Mouse (Mus musculus) forebrain, embryonic 16.5 days (tissue): ENCODE data around the gene Kirrel3. TPM values are rescaled to one million over a fixed set of nuclear protein-coding genes. Genes with fewer than 3 reads are reported as not detected.

Experiments used
- ATAC-seq: fragments of 200-750 bp; cut with Nextera tagmentation; 2 replicates; pipeline ENCODE4 v1.8.0; 2017; ENCODE audit warnings: mild to moderate bottlenecking, moderate library complexity
- H3K27ac ChIP-seq: fragments of 300-500 bp; sonication (generic); 2 replicates; pipeline ENCODE4 v1.5.1; 2014; ENCODE audit warnings: low read length, control low read depth
- H3K27me3 ChIP-seq: fragments of 300-500 bp; sonication (generic); replicated peaks from 2 replicates; pipeline ENCODE4 v1.6.1; 2014; ENCODE audit warnings: low read length; ENCODE audit not compliant: control insufficient read depth, insufficient read depth
- H3K36me3 ChIP-seq: fragments of 300-500 bp; sonication (generic); 2 replicates; pipeline ENCODE4 v1.6.1; 2014; ENCODE audit not compliant: control insufficient read depth, insufficient read depth
- H3K4me1 ChIP-seq: fragments of 300-500 bp; sonication (generic); replicated peaks from 2 replicates; pipeline ENCODE4 v1.6.1; 2014; ENCODE audit warnings: low read length; ENCODE audit not compliant: control insufficient read depth, insufficient read depth
- H3K4me2 ChIP-seq: fragments of 300-500 bp; sonication (generic); 2 replicates; pipeline ENCODE4 v1.6.1; 2014; ENCODE audit warnings: mild to moderate bottlenecking, low read length, control low read depth
- H3K4me3 ChIP-seq: fragments of 300-500 bp; sonication (generic); replicated peaks from 2 replicates; pipeline ENCODE4 v1.5.1; 2014; ENCODE audit warnings: mild to moderate bottlenecking, low read length, control low read depth
- H3K9ac ChIP-seq: fragments of 300-500 bp; sonication (generic); replicated peaks from 2 replicates; pipeline ENCODE4 v1.6.1; 2014; ENCODE audit warnings: low read depth, low read length, control low read depth
- H3K9me3 ChIP-seq: fragments of 300-500 bp; sonication (generic); 2 replicates; pipeline ENCODE4 v1.6.1; 2016; ENCODE audit warnings: low read length; ENCODE audit not compliant: control insufficient read depth
- WGBS: fragments of 180-500 bp; shearing (Covaris S2); extraction: QIAGEN DNeasy Blood & Tissue Kit; methylation state at CpG from one replicate; pipeline ENCODE4 v1.1.7; 2014; 5-methylcytosine and 5-hydroxymethylcytosine counted together
- polyA plus RNA-seq: library from polyadenylated mRNA; unstranded; fragments of >200 nt; fragmentation: Nextera tagmentation; extraction: Ambion mirVana; gene quantifications from 2 replicates; pipeline ENCODE4 v1.2.1, GENCODE M21; 2015

Gene Kirrel3
- polyA plus RNA-seq, 1 experiment from 2014 or later = 62.7 TPM

DNA sequence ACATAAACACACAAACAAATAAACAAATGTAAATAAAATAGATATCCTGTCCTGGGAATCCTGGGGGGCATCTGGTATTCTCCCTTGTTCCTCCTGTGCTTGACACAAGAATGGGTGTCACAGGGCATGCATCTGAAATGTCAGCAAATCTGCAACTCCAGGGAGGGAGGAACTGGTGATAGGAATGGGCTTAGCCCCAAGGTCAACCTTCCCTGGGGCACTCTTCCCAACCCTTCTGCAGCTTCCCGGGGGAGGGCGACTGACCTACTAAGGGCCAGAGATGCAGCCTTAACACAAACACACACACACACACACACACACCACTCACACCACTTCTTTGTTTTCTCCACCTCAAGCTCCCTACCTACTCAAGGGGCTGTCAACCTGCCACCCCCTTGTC, 509.4 kb downstream of the Kirrel3 start:
- 62% methylated on average over 2 of the region's 2 CpGs for WGBS

DNA sequence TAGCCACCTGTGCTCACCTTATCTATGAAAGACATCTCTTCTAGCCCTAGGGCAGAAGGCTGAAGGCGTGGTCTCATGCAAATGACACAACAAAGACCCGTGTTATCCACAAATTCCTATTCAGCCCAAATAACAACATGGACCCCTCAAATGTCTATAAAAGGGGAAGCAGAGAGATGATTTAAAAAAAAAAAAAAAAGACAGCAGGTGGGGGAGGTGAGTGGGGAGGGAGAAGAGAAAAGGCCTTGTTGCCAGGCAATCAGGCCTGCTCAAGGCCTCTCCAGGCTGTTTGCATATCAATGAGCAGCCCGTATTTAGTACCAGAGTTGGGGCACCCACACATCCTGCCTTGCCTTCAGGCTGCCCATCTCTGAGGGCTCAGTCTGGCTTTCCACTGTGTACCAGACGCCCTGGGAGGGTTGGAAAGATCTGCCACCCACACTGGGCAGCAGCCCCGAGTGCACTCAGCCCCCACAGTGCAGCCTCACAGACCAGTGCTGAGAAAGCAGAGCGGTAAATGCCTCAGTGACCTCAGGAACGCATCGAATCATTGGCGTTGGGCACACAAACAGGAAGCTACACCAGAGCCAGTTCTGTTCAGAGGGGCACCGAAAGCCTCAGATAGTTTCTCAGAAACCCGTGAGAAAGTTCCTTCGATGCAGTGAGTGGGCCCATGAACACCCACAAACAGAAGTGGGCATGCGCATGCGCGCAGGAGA, 510.1 kb downstream of the Kirrel3 start:
- Histone ChIP-seq H3K4me1 (peaks cover 32% of the 10 kb centered on the region), H3K27me3 (no peaks in the 10 kb centered on the region), H3K4me2 (no peak overlapping the region), H3K4me3 (no peak overlapping the region), H3K36me3 (no peaks in the 10 kb centered on the region), H3K9me3 (no peaks in the 10 kb centered on the region), H3K9ac (0 out of 2 replicates have a peak overlapping the region, but pooled peaks have one; percentile 7), H3K27ac (no peak overlapping the region)
- ATAC-seq = peak; percentile 77
- WGBS = 37% methylated on average over 15 of the region's 15 CpGs

More for the DNA sequence above, 509.4 kb downstream of the Kirrel3 start:
- Histone ChIP-seq H3K9me3 (no peaks in the 10 kb centered on the region), H3K27me3 (no peaks in the 10 kb centered on the region), H3K4me3 (no peak overlapping the region), H3K4me2 (no peak overlapping the region), H3K27ac (no peak overlapping the region), H3K9ac (no peak overlapping the region), H3K4me1 (peaks cover 32% of the 10 kb centered on the region), H3K36me3 (no peaks in the 10 kb centered on the region)
- no peak for ATAC-seq

DNA sequence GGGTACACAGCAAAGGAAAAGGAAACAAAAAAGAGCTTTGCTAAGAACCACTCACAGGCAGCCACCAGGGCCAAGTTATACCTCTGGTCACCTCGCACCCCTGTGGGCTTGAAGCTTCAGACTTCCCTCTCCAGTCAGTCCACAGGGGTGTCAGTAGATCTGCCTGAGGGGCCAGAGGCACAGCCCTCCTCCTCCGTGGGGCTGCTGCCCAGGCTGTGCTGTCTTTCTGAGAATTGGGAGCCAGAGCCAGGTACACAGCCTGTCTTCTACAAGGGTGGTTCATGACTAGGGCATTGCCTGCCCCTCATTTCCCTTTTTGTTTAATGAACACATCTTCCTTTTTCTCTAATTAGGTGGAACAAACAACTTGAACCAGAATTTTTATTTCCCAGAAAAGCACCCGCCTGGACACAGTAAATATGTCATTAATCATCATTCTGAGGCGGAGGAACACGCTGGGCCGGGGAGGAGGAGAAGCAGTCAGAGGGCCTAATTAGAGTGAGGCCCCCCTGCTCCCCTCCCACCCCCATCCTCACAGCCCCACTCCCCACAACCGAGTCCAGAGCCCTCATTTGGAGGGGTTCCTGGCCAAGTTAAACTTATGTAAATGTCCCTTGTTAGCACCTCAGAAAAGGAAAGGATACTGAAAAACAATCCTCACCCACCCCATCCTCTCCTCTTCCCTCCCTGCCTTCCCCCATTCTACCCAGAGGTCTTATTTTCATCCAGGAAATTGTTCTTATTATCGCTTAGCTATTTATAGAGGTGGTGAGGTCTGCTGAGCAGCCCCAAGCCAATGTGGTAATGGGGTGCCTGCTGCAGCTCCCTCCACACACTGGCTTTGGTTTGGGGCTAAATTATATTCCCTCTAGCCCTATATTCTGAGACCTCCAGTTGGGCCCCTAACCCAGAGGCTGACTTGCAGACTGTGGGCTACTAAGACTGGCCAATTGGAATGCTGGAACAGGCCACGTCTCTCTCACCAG, 512.5 kb downstream of the Kirrel3 start:
- Histone ChIP-seq H3K4me2 (no peak overlapping the region), H3K9me3 (no peaks in the 10 kb centered on the region), H3K36me3 (no peaks in the 10 kb centered on the region), H3K4me3 (no peak overlapping the region), H3K4me1 (peaks cover 28% of the 10 kb centered on the region), H3K27me3 (no peaks in the 10 kb centered on the region), H3K27ac (no peak overlapping the region), H3K9ac (no peak overlapping the region)
- 22% methylated on average over 9 of the region's 9 CpGs for WGBS
- peak; percentile 27; the same call in 1 of the 2 replicates for ATAC-seq

DNA sequence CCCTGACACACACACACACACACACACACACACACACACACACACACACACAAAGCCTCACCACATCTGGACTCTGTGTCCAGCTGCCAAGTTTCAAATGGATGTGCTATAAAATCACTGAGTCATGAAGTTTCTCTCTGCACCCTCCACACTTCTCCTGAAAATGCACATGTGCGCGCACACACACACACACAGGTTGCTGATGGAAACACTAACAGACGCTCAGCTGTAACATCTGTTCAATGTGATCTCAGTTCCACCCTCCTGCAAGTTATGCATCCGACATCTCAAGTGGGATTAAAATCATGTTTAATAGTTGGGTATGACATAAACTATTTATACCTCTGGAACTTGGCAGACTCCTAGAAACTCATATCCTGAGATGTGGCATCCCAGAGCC, 518.4 kb downstream of the Kirrel3 start:
- H3K27ac ChIP-seq = no peak overlapping the region
- no peak overlapping the region for H3K4me3 ChIP-seq
- H3K9ac ChIP-seq = no peak overlapping the region
- no peaks in the 10 kb centered on the region for H3K4me1 ChIP-seq
- 89% methylated on average over 4 of the region's 4 CpGs for WGBS
- no peak for ATAC-seq
- H3K27me3 ChIP-seq = no peaks in the 10 kb centered on the region
- no peak overlapping the region for H3K4me2 ChIP-seq
- H3K9me3 ChIP-seq = no peaks in the 10 kb centered on the region
- no peaks in the 10 kb centered on the region for H3K36me3 ChIP-seq

DNA sequence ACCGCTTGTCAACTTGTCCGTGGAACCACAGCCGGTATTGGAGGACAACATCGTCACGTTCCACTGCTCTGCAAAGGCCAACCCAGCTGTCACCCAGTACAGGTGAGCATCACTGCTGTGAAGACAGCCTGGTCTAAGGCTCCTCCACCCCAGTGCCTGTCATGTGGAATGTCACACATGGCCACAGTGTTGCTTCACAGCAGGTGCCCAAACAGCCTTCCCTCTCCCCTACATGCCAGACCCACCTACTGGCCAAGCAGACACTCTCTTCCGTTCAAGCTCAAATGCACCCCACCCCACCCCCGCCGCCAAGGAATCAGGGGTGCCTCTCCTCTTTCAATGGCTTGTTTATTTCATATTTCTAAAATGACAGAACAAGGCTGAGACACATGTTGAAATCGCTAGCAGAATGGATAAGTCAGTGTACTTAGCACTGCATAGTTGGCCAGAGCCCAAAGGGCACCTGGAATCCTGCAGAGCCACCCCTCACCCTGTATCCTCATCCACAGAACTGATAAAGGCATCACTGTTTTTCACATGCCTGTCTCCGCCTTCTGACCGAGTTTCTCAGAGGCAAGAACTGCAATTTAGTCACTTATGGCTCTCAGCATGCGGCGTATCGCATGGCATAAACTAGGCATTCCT, 522.1 kb downstream of the Kirrel3 start:
- Histone ChIP-seq H3K4me1 (no peaks in the 10 kb centered on the region), H3K27ac (no peak overlapping the region), H3K4me3 (no peak overlapping the region), H3K9ac (no peak overlapping the region), H3K36me3 (no peaks in the 10 kb centered on the region), H3K9me3 (no peaks in the 10 kb centered on the region), H3K27me3 (no peaks in the 10 kb centered on the region), H3K4me2 (no peak overlapping the region)
- 88% methylated on average over 14 of the region's 14 CpGs for WGBS
- ATAC-seq = no peak

DNA sequence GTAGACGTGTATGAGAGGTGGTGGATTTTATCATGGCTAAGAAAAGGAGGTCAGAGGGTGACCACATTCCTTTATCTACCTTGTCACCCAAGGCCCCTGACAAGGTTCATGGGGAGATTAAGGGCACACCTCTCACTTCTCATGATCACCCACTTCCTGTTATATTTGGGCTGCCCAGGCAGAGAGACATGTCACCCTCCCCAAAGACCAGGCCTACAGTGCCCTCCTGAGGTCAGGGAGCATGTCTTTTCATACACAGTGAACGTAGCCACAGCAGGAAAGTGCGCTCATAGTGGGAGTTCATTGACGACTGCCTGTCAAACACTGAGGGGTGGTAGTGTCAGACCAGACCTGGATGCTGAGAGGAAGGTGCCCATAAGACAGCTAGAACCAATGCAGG, 531.1 kb downstream of the Kirrel3 start:
- peaks cover 30% of the 10 kb centered on the region for H3K4me1 ChIP-seq
- H3K4me3 ChIP-seq = no peak overlapping the region
- H3K36me3 ChIP-seq = no peaks in the 10 kb centered on the region
- H3K27me3 ChIP-seq = no peaks in the 10 kb centered on the region
- H3K9me3 ChIP-seq = no peaks in the 10 kb centered on the region
- peak; percentile 13; the same call in 1 of the 2 replicates for ATAC-seq
- WGBS = 47% methylated on average over 4 of the region's 4 CpGs
- H3K9ac ChIP-seq = no peak overlapping the region
- no peak overlapping the region for H3K4me2 ChIP-seq
- H3K27ac ChIP-seq = no peak overlapping the region; the same call in 1 of the 2 replicates

DNA sequence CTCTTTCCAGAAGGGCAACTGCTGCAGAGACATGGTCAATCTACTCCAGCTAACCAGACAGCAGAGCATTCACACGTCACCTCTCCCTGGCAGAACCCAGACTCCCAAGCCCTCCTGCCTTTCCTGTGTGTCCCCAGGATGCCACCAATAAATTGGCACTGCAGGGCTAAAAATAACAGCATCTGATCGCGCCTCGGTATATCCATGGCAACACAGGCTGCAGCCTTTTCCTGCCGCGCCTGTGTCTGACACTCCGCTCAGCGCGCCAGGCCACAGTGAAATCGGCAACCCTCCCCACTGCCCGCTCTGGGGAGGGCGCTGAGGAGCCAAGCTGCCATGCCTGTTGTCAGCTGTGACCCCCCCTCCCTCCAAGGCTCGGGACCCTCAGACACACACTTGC, 531.9 kb downstream of the Kirrel3 start:
- Histone ChIP-seq H3K4me3 (no peak overlapping the region), H3K9ac (0 out of 2 replicates have a peak overlapping the region, but pooled peaks have one; percentile 19), H3K27ac (peak overlapping the region; percentile 62), H3K27me3 (no peaks in the 10 kb centered on the region), H3K36me3 (no peaks in the 10 kb centered on the region), H3K4me1 (peaks cover 30% of the 10 kb centered on the region), H3K4me2 (peak overlapping the region; percentile 39), H3K9me3 (no peaks in the 10 kb centered on the region)
- ATAC-seq = peak; percentile 82
- WGBS = 12% methylated on average over 13 of the region's 13 CpGs

DNA sequence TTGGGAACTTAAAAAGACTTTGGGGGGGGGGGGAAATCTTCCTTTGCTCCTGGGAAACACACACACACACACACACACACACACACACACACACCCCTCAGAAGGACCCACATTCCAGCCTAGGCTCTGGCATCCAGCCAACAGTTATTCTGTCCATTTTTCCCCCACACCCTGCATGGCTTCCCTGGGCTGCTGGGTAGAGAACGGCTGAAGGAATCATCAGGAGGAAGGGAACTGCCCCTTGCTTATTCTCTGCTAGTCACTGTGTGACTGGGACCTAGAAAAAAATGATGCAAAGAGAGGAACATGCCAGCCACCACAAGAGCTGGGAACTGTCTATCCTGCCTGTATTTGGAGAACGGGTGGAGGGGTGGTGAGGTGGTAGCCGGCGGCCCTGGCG, 532.4 kb downstream of the Kirrel3 start:
- no peak overlapping the region for H3K4me2 ChIP-seq
- no peaks in the 10 kb centered on the region for H3K27me3 ChIP-seq
- H3K9ac ChIP-seq = no peak overlapping the region
- H3K27ac ChIP-seq = no peak overlapping the region; the same call in 1 of the 2 replicates
- ATAC-seq = peak; percentile 13
- no peak overlapping the region for H3K4me3 ChIP-seq
- peaks cover 30% of the 10 kb centered on the region for H3K4me1 ChIP-seq
- no peaks in the 10 kb centered on the region for H3K9me3 ChIP-seq
- no peaks in the 10 kb centered on the region for H3K36me3 ChIP-seq
- 18% methylated on average over 5 of the region's 5 CpGs for WGBS

DNA sequence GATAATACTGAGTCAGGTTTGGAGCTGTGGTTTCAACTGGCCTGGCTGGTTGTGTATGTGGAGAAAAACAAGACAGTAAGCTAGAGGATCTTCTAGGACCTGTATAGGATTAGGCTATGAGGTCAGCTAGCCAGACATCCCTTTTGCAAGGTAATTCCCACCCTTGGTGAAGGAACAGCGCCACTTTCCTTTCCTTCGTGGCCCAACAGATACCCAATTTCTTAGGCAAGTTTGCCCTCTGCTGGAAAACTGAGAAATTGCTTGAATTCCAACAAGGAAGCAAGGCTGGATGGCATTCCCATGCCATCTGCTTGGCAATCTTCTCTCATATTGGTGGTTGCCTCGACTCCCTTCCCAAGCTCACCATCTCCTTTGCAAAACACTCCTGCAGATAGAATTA, 533.7 kb downstream of the Kirrel3 start:
- H3K27ac ChIP-seq = no peak overlapping the region
- 8% methylated on average over 3 of the region's 3 CpGs for WGBS
- peak; percentile 49 for ATAC-seq

More for the DNA sequence above, 533.7 kb downstream of the Kirrel3 start:
- H3K9me3 ChIP-seq = no peaks in the 10 kb centered on the region
- H3K36me3 ChIP-seq = no peaks in the 10 kb centered on the region
- H3K4me2 ChIP-seq = no peak overlapping the region
- no peak overlapping the region for H3K4me3 ChIP-seq
- H3K27me3 ChIP-seq = no peaks in the 10 kb centered on the region
- no peak overlapping the region for H3K9ac ChIP-seq
- H3K4me1 ChIP-seq = peaks cover 31% of the 10 kb centered on the region
